Mouse (Mus musculus): ENCODE data around the gene Hmox2. TPM values are rescaled to one million over a fixed set of nuclear protein-coding genes. Genes with fewer than 3 reads are reported as not detected.

Gene Hmox2
- polyA plus RNA-seq, 1 experiment from 2014 or later: 121 TPM

- Histone ChIP-seq H3K27me3 (replicated peaks; ENCODE audit: control insufficient read depth, insufficient read depth, low read length) (no peaks in the 10 kb centered on the region), H3K27ac (ENCODE audit: low read depth, low read length) (peak overlapping the region; percentile 96), H3K4me1 (ENCODE audit: control insufficient read depth, insufficient read depth, low read depth, low read length) (peaks cover 35% of the 10 kb centered on the region), H3K4me3 (ENCODE audit: low read length) (peak overlapping the region; percentile 87), H3K4me2 (ENCODE audit: low read length) (peak overlapping the region; percentile 67), H3K9me3 (ENCODE audit: control insufficient read depth, low read length) (no peaks in the 10 kb centered on the region), H3K36me3 (ENCODE audit: control insufficient read depth, insufficient read depth, low read length) (no peaks in the 10 kb centered on the region; the same call in 1 of the 2 replicates), H3K9ac (ENCODE audit: low read depth, low read length) (peak overlapping the region; percentile 80)
- ATAC-seq: peak; percentile 76
- under 1% methylated on average over 29 of the region's 29 CpGs for WGBS
Observed at GRCm38 (mm10) chr16:4789311-4789768, 63.2 kb downstream of the Hmox2 start.

- peak within 1 kb of the TSS; percentile 87 for H3K4me3 ChIP-seq (ENCODE audit: low read length)
- no peaks in the 10 kb centered on the region; the same call in 1 of the 2 replicates for H3K36me3 ChIP-seq (ENCODE audit: control insufficient read depth, insufficient read depth, low read length)
- peak; percentile 99 for ATAC-seq
- peaks cover 31% of the 10 kb centered on the region for H3K4me1 ChIP-seq (ENCODE audit: control insufficient read depth, insufficient read depth, low read depth, low read length)
- H3K4me2 ChIP-seq (ENCODE audit: low read length): peak within 1 kb of the TSS; percentile 67
- peak within 1 kb of the TSS; percentile 80 for H3K9ac ChIP-seq (ENCODE audit: low read depth, low read length)
- no peaks in the 10 kb centered on the region for H3K9me3 ChIP-seq (ENCODE audit: control insufficient read depth, low read length)
- no peaks in the 10 kb centered on the region for H3K27me3 ChIP-seq (replicated peaks; ENCODE audit: control insufficient read depth, insufficient read depth, low read length)
- peak within 1 kb of the TSS; percentile 96 for H3K27ac ChIP-seq (ENCODE audit: low read depth, low read length)
- under 1% methylated on average over 49 of the region's 51 CpGs for WGBS
Observed at GRCm38 (mm10) chr16:4789810-4790559, 63.8 kb downstream of the Hmox2 start, which contains the start of gene Cdip1. Cdip1 (minus strand) TSS chr16:4790292.

GRCm38 (mm10) chr16:4791332-4791731, 65.2 kb downstream of the Hmox2 start:
- H3K27me3 ChIP-seq (replicated peaks; ENCODE audit: control insufficient read depth, insufficient read depth, low read length): no peaks in the 10 kb centered on the region
- H3K4me3 ChIP-seq (ENCODE audit: low read length): no peak overlapping the region
- no peaks in the 10 kb centered on the region for H3K36me3 ChIP-seq (ENCODE audit: control insufficient read depth, insufficient read depth, low read length)
- no peak overlapping the region for H3K4me2 ChIP-seq (ENCODE audit: low read length)
- H3K4me1 ChIP-seq (ENCODE audit: control insufficient read depth, insufficient read depth, low read depth, low read length): peaks cover 24% of the 10 kb centered on the region
- no peak overlapping the region for H3K9ac ChIP-seq (ENCODE audit: low read depth, low read length)
- H3K27ac ChIP-seq (ENCODE audit: low read depth, low read length): no peak overlapping the region
- no peaks in the 10 kb centered on the region for H3K9me3 ChIP-seq (ENCODE audit: control insufficient read depth, low read length)
- WGBS: 64% methylated on average over 2 of the region's 2 CpGs
- ATAC-seq: no peak

- H3K4me1 ChIP-seq (ENCODE audit: control insufficient read depth, insufficient read depth, low read depth, low read length): no peaks in the 10 kb centered on the region
- 85% methylated on average over 4 of the region's 4 CpGs for WGBS
Observed at GRCm38 (mm10) chr16:4796631-4797030, 70.5 kb downstream of the Hmox2 start.

More at GRCm38 (mm10) chr16:4796631-4797030, 70.5 kb downstream of the Hmox2 start:
- no peak overlapping the region for H3K27ac ChIP-seq (ENCODE audit: low read depth, low read length)
- H3K36me3 ChIP-seq (ENCODE audit: control insufficient read depth, insufficient read depth, low read length): no peaks in the 10 kb centered on the region
- H3K9me3 ChIP-seq (ENCODE audit: control insufficient read depth, low read length): no peaks in the 10 kb centered on the region
- no peak overlapping the region for H3K9ac ChIP-seq (ENCODE audit: low read depth, low read length)
- no peak overlapping the region for H3K4me3 ChIP-seq (ENCODE audit: low read length)
- no peak for ATAC-seq
- H3K4me2 ChIP-seq (ENCODE audit: low read length): no peak overlapping the region
- no peaks in the 10 kb centered on the region for H3K27me3 ChIP-seq (replicated peaks; ENCODE audit: control insufficient read depth, insufficient read depth, low read length)

Other genes with a start within 250 kb of the Hmox2 start
- gene Srl, start 184.5 kb upstream of the Hmox2 start, polyA plus RNA-seq (2015; fragmentation: Nextera tagmentation; extraction: Ambion mirVana): 16.3 and 27.7 TPM in 2 replicates
- gene Tfap4, start 166.5 kb upstream of the Hmox2 start, polyA plus RNA-seq (2015; fragmentation: Nextera tagmentation; extraction: Ambion mirVana): 8.5 and 10.6 TPM in 2 replicates
- 13.0 and 14.2 TPM in 2 replicates for gene Glis2, start 131.6 kb upstream of the Hmox2 start, polyA plus RNA-seq (2015; fragmentation: Nextera tagmentation; extraction: Ambion mirVana)
- 139 and 150 TPM in 2 replicates for gene Pam16, start 101.4 kb upstream of the Hmox2 start, polyA plus RNA-seq (2015; fragmentation: Nextera tagmentation; extraction: Ambion mirVana)
- gene Vasn, start 86.4 kb upstream of the Hmox2 start, polyA plus RNA-seq (2015; fragmentation: Nextera tagmentation; extraction: Ambion mirVana): 6.0 and 7.0 TPM in 2 replicates
- 70.6 and 71.9 TPM in 2 replicates for gene Dnaja3, start 86.4 kb upstream of the Hmox2 start, polyA plus RNA-seq (2015; fragmentation: Nextera tagmentation; extraction: Ambion mirVana)
- 32.1 and 36.6 TPM in 2 replicates for gene Coro7, start 46.6 kb upstream of the Hmox2 start, polyA plus RNA-seq (2015; fragmentation: Nextera tagmentation; extraction: Ambion mirVana)
- 53.7 and 58.2 TPM in 2 replicates for gene Nmral1, start 7.0 kb upstream of the Hmox2 start, polyA plus RNA-seq (2015; fragmentation: Nextera tagmentation; extraction: Ambion mirVana)
- 137 and 143 TPM in 2 replicates for gene Cdip1, start 63.9 kb downstream of the Hmox2 start, polyA plus RNA-seq (2015; fragmentation: Nextera tagmentation; extraction: Ambion mirVana)
- gene 4930562C15Rik, start 109.1 kb downstream of the Hmox2 start, polyA plus RNA-seq (2015; fragmentation: Nextera tagmentation; extraction: Ambion mirVana): 0.13 and 0.19 TPM in 2 replicates
- gene Ubald1, start 154.0 kb downstream of the Hmox2 start, polyA plus RNA-seq (2015; fragmentation: Nextera tagmentation; extraction: Ambion mirVana): 55.2 and 73.2 TPM in 2 replicates
- gene Mgrn1, start 159.9 kb downstream of the Hmox2 start, polyA plus RNA-seq (2015; fragmentation: Nextera tagmentation; extraction: Ambion mirVana): 133 and 140 TPM in 2 replicates
- gene Nudt16l1, start 212.4 kb downstream of the Hmox2 start, polyA plus RNA-seq (2015; fragmentation: Nextera tagmentation; extraction: Ambion mirVana): 132 and 137 TPM in 2 replicates
- 68.6 and 71.5 TPM in 2 replicates for gene Anks3, start 237.8 kb downstream of the Hmox2 start, polyA plus RNA-seq (2015; fragmentation: Nextera tagmentation; extraction: Ambion mirVana)